Mouse (Mus musculus) left cerebral cortex, adult 2 months (tissue): ENCODE data around the gene Disp1. TPM values are rescaled to one million over a fixed set of nuclear protein-coding genes. Genes with fewer than 3 reads are reported as not detected.

Source experiments
- DNase-seq, 2 experiments: peaks; one replicate each; pipeline ENCODE4 v3.0.0; 2021 to 2022; ENCODE audit warnings: low spot score in 2 of 2, mixed read lengths in 1 of 2; ENCODE audit errors: extremely low spot score in 1 of 2
- H3K27ac ChIP-seq: fragments of 200-600 bp; 2 replicates; pipeline ENCODE4 v1.8.1; 2022
- H3K4me3 ChIP-seq: fragments of 200-600 bp; 2 replicates; pipeline ENCODE4 v1.8.1; 2022
- CTCF ChIP-seq: fragments of 200-600 bp; IDR thresholded peaks from 2 replicates; pipeline ENCODE4 v1.8.1; 2022; ENCODE audit warnings: antibody characterized with exemption, mild to moderate bottlenecking, moderate library complexity
- intact Hi-C: fragments of 180-260 bp; cut with DNase I; formaldehyde crosslinking; loops from one replicate; pipeline ENCODE4 v1.15.1; 2025
- total RNA-seq, 2 experiments: library from RNA; stranded (reverse); gene quantifications; 2 replicates each; pipeline ENCODE4 v1.2.3; 2021

Disp1 gene
- total RNA-seq, 2 experiments from 2014 or later = 5.4 to 7.7 TPM

- Histone ChIP-seq H3K27ac (peak overlapping the region; percentile 76), H3K4me3 (no peak overlapping the region)
- intact Hi-C loops = loop anchor here (5.0 kb wide), 1 partner anchor 58 kb away; no protein-coding TSS in a partner anchor
- no peak for DNase-seq
- no peak for TF ChIP-seq CTCF
Observed at GRCm38 (mm10) chr1:183154296-183155204, 66.8 kb downstream of the Disp1 start.

GRCm38 (mm10) chr1:183153354-183153753, 68.0 kb downstream of the Disp1 start:
- DNase-seq = no peak
- H3K4me3 ChIP-seq = no peak overlapping the region
- H3K27ac ChIP-seq = peak overlapping the region; percentile 36
- intact Hi-C loops = loop anchor here (5.0 kb wide), 1 partner anchor 59 kb away; no protein-coding TSS in a partner anchor
- no peak for TF ChIP-seq CTCF

- DNase-seq = peak in 1 of 2 experiments; percentile 31
- intact Hi-C loops = loop anchor here (5.0 kb wide), 1 partner anchor 61 kb away; no protein-coding TSS in a partner anchor
- Histone ChIP-seq H3K4me3 (no peak overlapping the region), H3K27ac (peak overlapping the region; percentile 54; the same call in 1 of the 2 replicates)
- TF ChIP-seq CTCF = no peak
Observed at GRCm38 (mm10) chr1:183151510-183152319, 69.6 kb downstream of the Disp1 start.

- intact Hi-C loops = loop anchor here (5.0 kb wide), 1 partner anchor 62 kb away; no protein-coding TSS in a partner anchor
- H3K27ac ChIP-seq = peak overlapping the region; percentile 70
- no peak for DNase-seq
- no peak for TF ChIP-seq CTCF
- H3K4me3 ChIP-seq = no peak overlapping the region
Observed at GRCm38 (mm10) chr1:183150379-183150840, 70.9 kb downstream of the Disp1 start.

GRCm38 (mm10) chr1:183149571-183150105, 71.7 kb downstream of the Disp1 start:
- intact Hi-C loops = loop anchor here (5.0 kb wide), 1 partner anchor 63 kb away; no protein-coding TSS in a partner anchor
- TF ChIP-seq CTCF = no peak
- H3K27ac ChIP-seq = no peak overlapping the region
- no peak overlapping the region for H3K4me3 ChIP-seq
- DNase-seq = no peak

- TF ChIP-seq CTCF = no peak
- intact Hi-C loops = no loop called here
- Histone ChIP-seq H3K27ac (no peak overlapping the region), H3K4me3 (no peak overlapping the region; the same call in 1 of the 2 replicates)
- no peak for DNase-seq
Observed at GRCm38 (mm10) chr1:183147438-183147841, 73.9 kb downstream of the Disp1 start.

GRCm38 (mm10) chr1:183146795-183147194, 74.5 kb downstream of the Disp1 start:
- TF ChIP-seq CTCF = no peak
- Histone ChIP-seq H3K27ac (no peak overlapping the region), H3K4me3 (peak overlapping the region; percentile 23; the same call in 1 of the 2 replicates)
- intact Hi-C loops = no loop called here
- DNase-seq = no peak

- H3K4me3 ChIP-seq = no peak overlapping the region
- intact Hi-C loops = no loop called here
- TF ChIP-seq CTCF = no peak
Observed at GRCm38 (mm10) chr1:183146102-183146735, 75.1 kb downstream of the Disp1 start.

GRCm38 (mm10) chr1:183144602-183145205, 76.6 kb downstream of the Disp1 start:
- intact Hi-C loops = no loop called here
- no peak for DNase-seq
- Histone ChIP-seq H3K27ac (no peak overlapping the region), H3K4me3 (no peak overlapping the region)
- TF ChIP-seq CTCF = no peak

More at GRCm38 (mm10) chr1:183146102-183146735, 75.1 kb downstream of the Disp1 start:
- no peak for DNase-seq
- H3K27ac ChIP-seq = no peak overlapping the region

- no peak for DNase-seq
- H3K27ac ChIP-seq = no peak overlapping the region
- no peak for TF ChIP-seq CTCF
- intact Hi-C loops = no loop called here
- no peak overlapping the region for H3K4me3 ChIP-seq
Observed at GRCm38 (mm10) chr1:183143246-183143645, 78.1 kb downstream of the Disp1 start.
